Mouse (Mus musculus): ENCODE measurements around the gene Tspan12. TPM values are rescaled to one million over a fixed set of nuclear protein-coding genes. Genes with fewer than 3 reads are reported as not detected.
A peak's percentile ranks its signal among the peaks of the same experiment; 100 is the strongest.

Tspan12 gene
- total RNA-seq, 2 experiments from 2014 or later = 21.2 to 25.8 TPM

DNA sequence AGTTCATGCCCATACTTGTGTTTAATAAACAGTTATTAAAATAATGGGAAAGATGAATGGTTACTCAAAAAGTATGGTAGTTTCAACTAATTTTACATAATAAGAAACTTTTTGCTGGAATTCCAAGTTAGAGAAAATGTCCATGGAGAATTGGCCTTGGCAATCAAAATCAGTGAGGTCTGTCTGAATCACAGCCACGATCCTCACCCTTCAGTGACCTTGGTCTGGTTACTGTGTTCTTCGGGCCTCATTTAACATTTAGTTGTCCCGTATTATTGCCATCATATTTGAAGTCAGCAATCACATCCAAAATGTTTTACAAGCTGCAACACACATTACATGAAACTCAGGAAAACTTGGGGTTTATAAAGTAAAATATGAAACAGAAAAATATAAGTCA is 20.4 kb downstream of the Tspan12 start:
- no peak for DNase-seq
- intact Hi-C loops (cut with DNase I; ENCODE audit: low total_unique reads) = no loop called here

DNA sequence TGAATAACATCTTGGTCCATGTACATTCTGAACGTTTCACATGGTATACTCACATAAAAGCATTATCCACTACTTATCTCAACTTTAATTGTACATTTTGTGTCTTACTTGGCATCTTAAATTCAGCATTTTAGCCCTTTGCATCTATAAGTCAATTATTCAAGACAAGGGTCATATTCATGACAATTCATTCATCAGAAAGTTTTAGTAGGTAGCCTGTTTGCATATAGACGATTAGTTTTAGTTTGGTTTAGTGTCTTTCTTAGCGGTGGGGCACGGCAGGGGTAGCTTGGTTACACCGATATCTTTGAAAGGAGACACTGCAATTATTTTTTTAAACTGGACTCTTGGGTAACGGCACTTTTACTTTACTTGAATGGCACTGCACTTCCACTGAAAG is 21.4 kb downstream of the Tspan12 start:
- DNase-seq = no peak

DNA sequence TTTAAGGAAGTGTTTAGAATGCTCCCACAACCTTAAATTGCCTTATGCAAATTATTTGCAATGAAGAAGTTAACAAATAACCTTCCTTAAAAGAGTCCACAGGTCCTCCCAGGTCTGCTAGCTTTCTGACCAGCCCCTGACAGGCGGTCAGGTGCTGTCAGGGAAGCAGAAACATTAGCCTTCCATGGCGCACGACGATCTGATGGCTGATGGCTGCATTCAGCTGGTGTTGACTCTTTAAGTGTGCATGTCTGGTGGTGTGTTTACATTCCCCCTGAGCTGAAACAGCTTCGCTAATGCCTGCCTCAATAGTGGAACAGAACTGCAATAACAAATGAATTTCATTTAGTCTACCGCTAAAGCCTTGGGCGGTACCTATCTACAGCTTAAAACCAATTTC is 22.4 kb downstream of the Tspan12 start:
- intact Hi-C loops (cut with DNase I; ENCODE audit: low total_unique reads) = no loop called here
- no peak for DNase-seq

More for the DNA sequence above, 21.4 kb downstream of the Tspan12 start:
- intact Hi-C loops (cut with DNase I; ENCODE audit: low total_unique reads) = no loop called here

DNA sequence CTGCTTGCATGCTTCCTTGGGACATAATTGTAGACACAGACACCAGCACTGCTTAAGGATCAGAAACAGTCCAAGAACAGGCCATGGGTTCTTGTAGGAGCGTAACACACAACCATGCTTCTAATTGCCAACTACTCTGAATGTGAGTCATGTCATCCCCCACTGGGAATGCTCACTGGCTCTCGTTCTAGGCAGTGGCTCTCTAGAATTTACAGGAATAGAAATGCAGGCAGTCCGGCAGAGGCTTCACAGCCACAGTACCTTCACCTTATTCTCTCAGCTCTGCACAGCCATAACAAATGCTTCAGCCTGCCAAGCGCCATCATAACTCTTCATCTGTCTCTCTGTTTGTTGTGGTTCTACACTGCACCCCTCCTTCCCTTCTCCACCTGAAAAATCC is 23.9 kb downstream of the Tspan12 start:
- DNase-seq = peak; percentile 11

DNA sequence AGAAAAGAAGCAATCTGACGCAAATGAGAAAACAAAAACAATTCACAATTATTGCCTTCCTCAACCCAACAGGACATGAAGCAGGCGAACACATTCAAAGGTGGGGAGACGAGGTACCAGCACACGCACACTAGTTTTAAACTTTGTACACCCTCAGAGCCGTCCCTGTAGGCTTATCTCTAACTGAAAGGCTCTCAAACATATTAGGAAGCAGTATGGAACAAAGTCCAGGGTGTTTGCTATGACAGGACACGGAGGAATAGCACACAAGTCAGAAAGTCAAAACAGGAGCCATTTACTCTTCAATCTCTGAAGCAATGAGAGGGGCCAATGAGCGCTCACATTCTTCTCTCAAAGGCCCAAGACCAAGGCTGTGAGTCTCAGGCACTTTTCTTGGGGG is 24.3 kb downstream of the Tspan12 start:
- DNase-seq = no peak
- intact Hi-C loops (cut with DNase I; ENCODE audit: low total_unique reads) = no loop called here

More for the DNA sequence above, 23.9 kb downstream of the Tspan12 start:
- intact Hi-C loops (cut with DNase I; ENCODE audit: low total_unique reads) = no loop called here

DNA sequence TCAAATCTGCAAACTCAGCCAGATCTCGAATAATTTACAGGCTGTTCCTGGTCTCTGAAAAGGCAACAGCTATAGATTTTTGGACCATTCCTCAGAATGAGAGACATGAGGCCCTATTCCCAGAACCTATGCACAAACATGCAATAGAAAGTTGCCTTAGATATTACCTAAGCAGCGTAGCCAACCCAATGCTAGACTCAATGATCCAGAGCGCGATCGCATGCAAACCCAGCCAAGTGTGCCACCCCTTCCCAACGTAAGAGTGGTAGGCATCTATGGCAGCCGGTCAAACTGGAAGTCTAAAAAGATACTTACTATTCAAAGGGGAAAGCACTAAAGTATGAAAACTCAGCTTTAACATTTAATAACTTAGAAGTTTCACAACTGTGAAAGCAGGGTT is 28.6 kb downstream of the Tspan12 start:
- no peak for DNase-seq
- intact Hi-C loops (cut with DNase I; ENCODE audit: low total_unique reads) = no loop called here

DNA sequence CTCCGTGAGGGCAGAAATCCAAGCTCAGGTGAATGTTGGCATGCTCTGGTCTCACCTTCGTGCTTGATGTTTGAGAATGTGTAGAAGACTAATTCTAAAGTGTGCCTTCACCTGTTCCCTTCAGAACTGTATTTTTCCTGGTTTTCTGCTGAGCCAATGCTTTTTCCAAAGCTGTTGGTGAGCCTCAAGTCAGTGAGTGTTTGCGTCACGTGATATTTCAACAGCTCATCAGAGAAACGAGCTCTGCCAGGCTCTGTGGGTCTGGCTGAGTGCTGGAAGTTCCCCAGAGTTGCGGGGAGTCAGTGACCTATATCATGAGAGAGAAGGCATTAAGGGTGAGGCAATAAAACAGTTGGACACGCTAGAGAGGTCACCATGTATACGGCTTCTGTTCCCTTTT is 29.0 kb downstream of the Tspan12 start:
- intact Hi-C loops (cut with DNase I; ENCODE audit: low total_unique reads) = no loop called here
- DNase-seq = no peak

DNA sequence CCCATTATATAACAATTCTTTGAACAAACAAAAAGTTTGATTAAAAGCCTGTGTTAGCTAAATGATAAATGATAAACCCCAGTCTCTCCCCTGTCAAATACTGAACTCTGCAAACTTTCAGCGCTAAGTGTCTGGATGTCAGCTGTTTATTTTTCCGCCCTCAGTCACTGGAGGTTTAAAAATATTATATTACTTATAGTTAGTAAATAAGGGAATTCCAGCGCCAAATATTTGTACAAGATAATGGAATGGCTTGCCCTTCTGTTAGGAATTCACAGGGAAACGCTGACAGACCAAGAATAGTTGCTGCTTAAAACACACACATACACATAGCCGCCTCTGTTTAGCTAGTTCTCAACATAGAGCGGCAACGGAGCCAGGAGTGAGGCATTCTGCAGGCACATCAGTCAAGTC is 29.6 kb downstream of the Tspan12 start:
- DNase-seq = no peak
- intact Hi-C loops (cut with DNase I; ENCODE audit: low total_unique reads) = no loop called here

DNA sequence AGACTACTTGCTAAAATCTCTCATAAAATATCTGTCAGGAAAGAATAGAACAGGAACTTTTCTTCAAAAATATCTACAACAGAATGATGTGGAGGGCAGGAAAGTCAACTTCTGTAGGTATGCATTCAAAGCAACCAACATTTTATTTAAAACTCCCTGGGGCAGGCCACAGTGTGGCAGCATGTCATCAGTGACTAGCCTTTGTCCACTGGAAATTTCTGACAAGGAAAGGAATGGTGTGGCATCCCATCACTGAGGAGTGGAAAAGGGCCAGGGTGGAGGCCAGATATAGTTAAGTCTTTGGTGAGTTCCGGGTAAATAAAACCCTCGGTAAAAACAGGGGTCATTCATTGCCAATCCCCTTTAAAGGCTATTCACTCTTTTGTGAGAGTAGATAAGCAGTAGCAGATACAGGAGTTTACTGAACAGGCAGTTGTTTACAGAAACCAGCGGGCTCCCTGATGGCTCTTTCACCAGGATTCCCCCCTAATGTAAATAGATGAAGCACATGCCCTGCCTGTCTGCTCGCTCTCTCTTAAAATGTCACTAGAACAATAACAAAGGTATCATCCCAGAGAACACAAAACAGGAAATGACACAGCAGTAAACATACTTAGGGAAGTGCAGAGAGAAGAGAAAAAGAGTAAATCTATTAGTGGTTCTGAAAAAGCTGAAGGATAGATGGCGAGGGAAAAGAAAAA is 34.1 kb downstream of the Tspan12 start:
- no peak for DNase-seq
- intact Hi-C loops (cut with DNase I; ENCODE audit: low total_unique reads) = no loop called here

DNA sequence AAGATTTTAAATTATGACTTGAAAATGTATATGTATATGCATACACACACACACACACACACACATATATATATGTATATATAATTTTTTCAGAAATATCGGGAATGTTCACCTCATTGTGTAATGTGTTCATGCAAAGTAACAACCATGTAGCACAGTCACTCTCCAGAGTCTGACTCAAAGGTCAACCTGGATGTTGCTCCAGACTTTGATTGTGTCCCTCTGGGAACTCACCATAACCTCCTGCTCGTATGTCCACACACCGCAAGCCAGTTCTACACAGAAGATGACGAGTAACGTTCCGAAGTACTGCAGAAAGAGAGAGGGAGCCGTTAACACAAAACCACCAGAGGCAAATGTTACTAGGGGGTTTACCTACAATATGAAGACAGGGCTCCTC is 46.3 kb downstream of the Tspan12 start:
- intact Hi-C loops (cut with DNase I; ENCODE audit: low total_unique reads) = no loop called here

DNA sequence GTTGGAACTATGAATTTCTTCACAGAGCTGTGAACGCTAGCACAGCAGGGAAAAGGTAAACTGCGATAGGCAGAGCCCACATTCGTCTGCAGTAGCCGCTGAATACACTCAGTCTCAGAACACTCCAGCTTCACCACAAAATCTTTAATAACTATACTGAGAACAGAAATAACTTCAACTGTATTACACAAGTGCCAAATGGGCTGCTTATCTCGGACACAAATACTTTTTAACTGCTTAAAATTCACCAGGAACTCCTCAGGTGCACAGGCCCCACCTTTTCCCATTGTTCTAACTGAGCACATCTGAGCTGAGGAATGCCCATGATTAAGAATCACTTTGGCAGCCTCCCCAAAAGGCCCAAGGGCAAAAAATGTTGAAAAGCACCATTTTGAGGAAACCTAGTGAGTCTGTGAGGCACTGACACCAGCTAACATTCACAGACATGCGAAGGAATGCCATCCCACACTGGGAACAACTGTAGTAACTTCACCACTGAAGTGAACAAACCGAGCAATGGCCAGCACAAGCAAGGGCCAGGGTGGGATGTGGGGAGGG is 47.2 kb downstream of the Tspan12 start:
- intact Hi-C loops (cut with DNase I; ENCODE audit: low total_unique reads) = no loop called here
- no peak for DNase-seq

More for the DNA sequence above, 46.3 kb downstream of the Tspan12 start:
- DNase-seq = no peak

DNA sequence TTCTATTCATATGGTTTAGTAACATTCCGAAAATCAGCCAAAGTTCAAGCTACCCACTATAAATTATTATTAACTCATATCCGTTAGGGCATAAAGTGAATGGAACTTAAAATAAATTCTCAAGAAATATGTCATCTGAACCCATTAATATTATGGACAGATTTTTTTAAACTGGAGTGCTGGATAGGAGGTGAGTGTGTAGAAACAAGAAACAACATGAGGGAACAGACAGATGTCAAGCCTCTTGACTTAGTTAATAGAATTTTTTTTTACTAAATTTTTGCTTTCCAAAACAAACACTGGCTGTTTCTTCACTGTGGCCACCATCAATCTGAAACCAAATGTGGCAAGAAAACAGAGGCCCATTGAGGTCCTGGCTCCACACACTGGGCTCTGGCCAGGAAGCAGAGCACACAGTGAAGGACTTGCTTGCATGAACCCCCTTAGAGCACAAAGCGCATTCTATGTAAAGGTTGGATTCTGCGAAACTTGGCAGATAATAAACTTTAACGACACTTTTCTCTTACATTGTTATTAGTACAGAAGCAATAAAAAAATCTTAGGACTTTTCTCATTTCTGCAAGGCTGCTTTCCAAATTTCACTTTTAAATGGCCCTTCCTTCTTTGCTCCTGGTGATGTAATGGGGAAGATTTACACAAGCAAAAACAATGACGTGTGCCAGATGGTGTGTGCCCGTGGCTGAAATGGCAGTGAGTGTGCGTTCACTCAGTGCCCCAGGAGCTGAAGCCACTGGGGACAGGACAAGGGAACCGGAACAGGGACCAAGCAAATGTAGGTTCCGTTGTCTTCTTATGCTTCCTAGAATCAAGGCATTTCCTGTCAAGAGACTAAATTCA is 48.6 kb downstream of the Tspan12 start:
- intact Hi-C loops (cut with DNase I; ENCODE audit: low total_unique reads) = no loop called here
- DNase-seq = no peak

DNA sequence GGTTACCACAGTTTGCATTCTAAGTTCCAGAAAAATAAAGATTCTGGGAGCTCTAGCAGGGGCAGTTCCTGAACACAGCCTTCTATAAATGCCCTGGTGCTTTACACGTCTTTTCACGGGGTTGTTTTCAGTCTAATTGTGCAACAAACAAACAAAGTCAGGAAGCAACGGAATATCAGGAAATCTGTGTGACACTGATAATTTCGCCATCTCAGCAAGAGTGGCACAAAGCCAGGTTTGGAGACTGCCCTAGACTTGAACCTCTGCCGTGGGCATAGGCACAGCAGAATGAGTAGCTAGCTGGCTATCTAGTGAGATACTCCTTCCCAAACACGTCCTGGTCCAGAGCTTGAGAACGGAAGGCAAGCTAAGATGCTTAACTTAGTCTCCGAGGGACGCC is 53.7 kb downstream of the Tspan12 start:
- intact Hi-C loops (cut with DNase I; ENCODE audit: low total_unique reads) = loop anchor here (10.0 kb wide), 1 partner anchor 146 kb away; the partner anchor contains the start of gene Ing3
- DNase-seq = no peak

DNA sequence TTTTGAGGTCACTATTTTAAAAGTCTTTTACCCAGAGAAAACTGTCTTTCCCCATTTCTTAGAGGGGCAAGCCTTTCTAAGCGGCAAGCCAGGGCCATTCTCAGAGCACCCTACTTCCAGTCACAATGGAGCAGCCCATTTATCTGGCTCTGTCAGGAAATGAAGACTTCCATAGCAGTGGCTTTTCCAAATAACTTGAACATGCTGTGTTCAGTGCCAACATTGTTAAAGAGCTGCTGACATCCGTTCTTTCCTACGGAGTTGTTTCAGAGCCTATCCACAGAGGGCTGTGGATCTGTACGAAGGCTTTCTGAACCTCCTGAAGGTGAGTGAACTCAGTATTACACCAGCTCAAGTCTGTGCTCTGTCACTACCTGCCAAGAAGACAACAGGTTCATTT is 55.2 kb downstream of the Tspan12 start:
- DNase-seq = no peak
- intact Hi-C loops (cut with DNase I; ENCODE audit: low total_unique reads) = loop anchor here (10.0 kb wide), 1 partner anchor 148 kb away; the partner anchor contains the start of gene Ing3

DNA sequence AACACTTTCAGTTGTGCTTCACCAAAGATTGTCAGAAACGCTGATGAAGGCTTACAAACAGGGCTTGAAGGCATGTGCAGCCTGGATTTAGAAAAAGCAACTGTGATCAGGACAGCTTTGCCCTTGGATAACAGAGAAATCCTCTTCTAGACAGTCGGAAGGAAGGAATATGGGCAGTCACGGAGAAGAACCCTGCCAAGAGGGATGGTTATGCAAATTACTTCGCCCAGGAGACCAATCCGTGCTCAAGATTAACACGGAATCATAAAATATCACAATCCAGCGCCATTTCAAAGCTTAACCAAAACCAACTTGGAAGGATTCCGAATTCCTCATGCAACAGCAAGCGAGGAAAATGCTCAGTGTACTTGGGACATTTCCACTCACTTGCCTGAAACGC is 55.9 kb downstream of the Tspan12 start:
- intact Hi-C loops (cut with DNase I; ENCODE audit: low total_unique reads) = loop anchor here (10.0 kb wide), 1 partner anchor 148 kb away; the partner anchor contains the start of gene Ing3
- no peak for DNase-seq

DNA sequence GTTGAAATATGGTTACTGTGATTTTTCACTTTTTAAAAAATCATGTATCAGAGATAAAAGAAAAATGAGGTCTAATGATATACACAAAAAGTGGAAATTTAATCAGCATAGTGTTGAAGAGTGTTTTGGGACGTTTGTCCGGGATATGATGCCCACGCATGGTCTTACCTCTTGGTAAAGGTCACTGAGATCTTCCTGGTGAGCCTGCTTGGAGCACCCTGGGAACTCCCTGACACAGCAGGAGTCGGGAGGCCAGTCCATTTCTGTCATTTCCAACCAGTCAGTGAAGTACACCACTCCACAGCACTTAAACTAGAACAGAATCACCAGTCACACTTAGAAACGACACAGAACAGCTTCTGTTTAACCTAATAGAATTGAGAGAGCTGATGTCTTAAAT is 56.9 kb downstream of the Tspan12 start:
- intact Hi-C loops (cut with DNase I; ENCODE audit: low total_unique reads) = loop anchor here (10.0 kb wide), 1 partner anchor 149 kb away; the partner anchor contains the start of gene Ing3
- no peak for DNase-seq

DNA sequence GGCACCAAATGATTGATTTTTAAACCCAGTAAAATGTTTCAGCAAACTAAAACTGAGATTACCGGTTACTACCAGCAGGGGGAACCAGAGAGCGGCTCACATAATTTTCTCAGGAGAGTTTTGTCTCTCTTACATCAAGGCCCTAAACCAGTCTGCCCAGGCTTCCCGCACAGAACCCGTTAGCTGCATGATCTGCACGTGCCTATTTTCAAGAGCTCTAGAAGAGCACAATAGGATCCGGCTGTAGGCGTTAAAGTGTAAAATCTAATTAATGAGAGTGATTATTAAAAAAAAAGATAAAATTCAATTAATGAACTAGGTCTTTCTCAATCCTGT is 57.3 kb downstream of the Tspan12 start:
- peak; percentile 46 for DNase-seq
- intact Hi-C loops (cut with DNase I; ENCODE audit: low total_unique reads) = loop anchor here (10.0 kb wide), 1 partner anchor 150 kb away; the partner anchor contains the start of gene Ing3

DNA sequence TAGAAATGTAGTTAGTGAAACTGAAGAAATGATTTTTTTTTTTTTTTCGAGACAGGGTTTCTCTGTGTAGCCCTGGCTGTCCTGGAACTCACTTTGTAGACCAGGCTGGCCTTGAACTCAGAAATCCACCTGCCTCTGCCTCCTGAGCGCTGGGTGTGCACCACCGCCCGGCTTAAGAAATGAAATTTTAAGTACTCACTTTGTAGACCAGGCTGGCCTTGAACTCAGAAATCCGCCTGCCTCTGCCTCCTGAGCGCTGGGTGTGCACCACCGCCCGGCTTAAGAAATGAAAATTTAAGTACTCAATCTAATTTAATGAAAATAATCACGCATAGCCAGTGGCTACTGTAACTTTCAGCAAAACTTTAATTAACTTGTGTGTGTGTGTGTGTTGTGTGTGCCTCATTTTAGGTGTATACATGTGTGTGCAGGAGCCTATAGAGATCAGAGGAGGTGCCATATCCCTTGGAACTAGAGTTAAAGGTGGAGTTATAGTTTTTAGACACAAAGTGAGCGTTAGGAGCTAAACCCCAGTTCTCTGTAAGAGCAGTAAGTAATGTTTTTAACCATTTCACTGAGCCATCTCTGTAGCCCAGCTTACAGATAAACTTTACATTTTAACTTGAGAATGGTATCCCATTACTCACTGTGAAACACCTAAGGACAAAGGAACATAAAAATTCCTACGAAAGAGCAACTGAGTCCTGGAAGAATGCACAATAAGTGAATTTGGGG is 57.8 kb downstream of the Tspan12 start:
- intact Hi-C loops (cut with DNase I; ENCODE audit: low total_unique reads) = loop anchor here (10.0 kb wide), 1 partner anchor 150 kb away; the partner anchor contains the start of gene Ing3

DNA sequence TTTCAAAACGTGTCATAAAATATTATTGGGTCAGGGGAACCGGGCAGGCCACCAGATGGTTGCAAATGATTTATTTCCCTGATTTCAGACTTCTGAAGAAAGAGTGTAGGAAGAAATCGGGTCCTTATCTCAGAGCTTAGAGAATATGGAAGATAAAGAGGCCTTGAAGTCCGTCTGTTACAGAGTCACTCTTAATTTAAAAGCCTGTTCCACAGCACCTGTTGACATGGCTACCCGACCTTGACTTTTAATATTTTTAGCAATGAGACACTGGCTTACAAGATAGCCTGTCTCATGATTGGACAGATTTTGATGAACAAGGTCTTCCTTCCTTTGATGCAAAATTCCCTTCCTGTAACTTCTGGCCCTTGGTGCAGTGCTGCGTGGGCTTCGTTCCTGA is 61.0 kb downstream of the Tspan12 start:
- intact Hi-C loops (cut with DNase I; ENCODE audit: low total_unique reads) = loop anchor here (10.0 kb wide), 1 partner anchor 153 kb away; the partner anchor contains the start of gene Ing3
- no peak for DNase-seq

More for the DNA sequence above, 57.8 kb downstream of the Tspan12 start:
- DNase-seq = no peak

Measured in gastrocnemius, postnatal 14 days (tissue).